Mouse (Mus musculus) retina, embryonic 14.5 days (tissue): ENCODE results near the gene Gm21974.
A peak's percentile ranks its signal among the peaks of the same experiment; 100 is the strongest.
"Not testable (repeated sequence)": the region's sequence is repeated elsewhere in the genome, so short reads cannot be mapped to it uniquely, and the experiment has no call there.

Experiments used
- DNase-seq: peaks from one replicate; pipeline ENCODE4 v3.0.0-alpha.2; 2015; ENCODE audit warnings: low spot score

The Gm21974 gene

DNA sequence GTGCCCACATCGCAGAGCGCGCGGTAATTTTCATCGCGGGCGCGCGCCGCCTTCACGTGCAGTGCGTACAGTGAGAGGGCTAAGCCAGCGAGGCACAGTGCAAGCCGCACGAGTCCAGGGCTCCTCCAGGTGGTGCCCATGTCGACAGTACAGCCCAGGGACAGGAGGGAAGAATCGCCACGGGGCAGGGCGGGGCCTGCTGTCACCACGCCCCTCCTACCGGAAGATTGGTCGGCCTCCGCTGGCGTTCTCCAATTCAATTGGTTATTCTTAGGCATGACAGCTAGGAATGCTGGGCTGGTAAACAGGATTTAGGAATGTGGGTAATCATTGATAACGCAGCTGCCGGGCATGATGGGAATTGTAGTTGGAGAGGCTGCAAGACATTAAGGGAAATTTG, at the start of gene Gm21974, which contains the start of gene Vkorc1:
Gene Gm21974, minus strand, starts transcription at position 13 of the 400 bp plus-strand sequence.
Gene Vkorc1, minus strand, starts transcription at position 176 of the 400 bp plus-strand sequence.
- peak; percentile 97 for DNase-seq

DNA sequence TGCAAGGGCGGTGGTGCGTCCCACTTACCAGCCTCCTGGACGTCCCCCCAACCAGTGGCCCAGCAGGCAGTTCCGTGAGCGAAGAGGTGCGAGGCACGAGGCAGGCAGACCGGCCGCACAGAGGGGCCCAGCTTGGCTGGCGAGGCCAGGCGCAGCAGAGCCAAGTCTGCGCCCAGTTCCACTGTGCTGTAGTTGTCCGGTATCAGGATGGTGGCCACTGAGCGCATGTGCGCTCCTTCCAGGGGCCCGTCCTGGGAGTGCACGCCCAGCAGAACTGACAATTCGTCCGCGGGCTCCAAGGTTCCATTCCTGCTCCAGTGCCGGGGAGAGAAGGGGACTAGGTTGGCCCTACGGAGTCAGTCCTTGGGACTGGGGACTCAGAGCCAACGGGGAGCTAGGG, 49.4 kb upstream of the Gm21974 start:
- DNase-seq: no peak

DNA sequence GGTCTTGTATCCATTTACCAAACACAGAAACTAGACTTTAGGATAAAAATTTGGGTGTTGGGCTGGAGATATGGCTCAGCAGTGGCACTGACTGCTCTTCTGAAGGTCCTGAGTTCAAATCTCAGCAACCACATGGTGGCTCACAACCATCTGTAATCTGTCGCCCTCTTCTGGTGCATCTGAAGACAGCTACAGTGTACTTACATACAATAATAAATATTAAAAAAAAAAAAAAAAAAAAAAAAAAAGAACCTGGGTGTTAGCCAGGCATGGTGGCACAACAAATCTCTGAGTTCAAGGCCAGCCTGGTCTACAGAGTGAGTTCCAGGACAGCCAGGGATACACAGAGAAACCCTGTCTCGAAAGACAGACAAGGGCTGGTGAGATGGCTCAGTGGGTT, 46.8 kb upstream of the Gm21974 start:
- DNase-seq: not testable (repeated sequence)

- DNase-seq: no peak
Measured at GRCm38 (mm10) chr7:127936216-127936884, 41.1 kb upstream of the Gm21974 start.

GRCm38 (mm10) chr7:127935748-127936159, 40.5 kb upstream of the Gm21974 start:
- DNase-seq: no peak

DNA sequence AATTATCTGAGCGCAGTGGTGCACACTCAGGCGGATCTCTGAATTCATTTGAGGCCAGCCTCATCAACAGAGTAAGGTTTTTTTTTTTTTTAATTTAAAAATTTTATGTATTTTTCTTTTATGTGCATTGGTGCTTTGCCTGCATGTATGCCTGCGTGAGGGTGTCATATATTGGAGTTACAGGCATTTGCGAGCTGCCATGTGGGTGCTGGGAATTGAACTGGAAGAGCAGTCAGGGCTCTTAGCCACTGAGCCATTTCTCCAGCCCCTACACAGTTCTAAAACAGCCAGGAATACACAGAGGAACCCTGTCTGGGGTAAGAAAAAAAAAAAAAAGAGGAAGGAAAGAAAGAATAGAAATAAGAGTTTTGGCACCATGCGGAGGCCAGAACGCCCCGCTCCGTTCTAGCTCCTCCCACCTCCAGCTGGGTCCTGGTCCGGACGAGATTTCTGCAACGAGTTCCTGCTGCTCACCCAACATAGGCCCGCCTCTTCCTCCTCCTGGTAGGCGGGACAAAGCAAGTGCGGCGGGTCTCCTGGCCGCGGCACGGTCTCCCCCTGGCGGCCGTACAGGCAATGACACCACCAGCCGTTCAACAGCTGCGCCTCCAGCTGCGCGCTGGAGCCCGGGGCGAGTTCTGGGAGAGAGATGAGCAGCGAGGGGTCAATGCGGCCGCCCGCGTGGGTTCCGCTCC, 39.9 kb upstream of the Gm21974 start:
- DNase-seq: peak; percentile 96

- DNase-seq: no peak
Measured at GRCm38 (mm10) chr7:127934075-127934474, 38.8 kb upstream of the Gm21974 start.

DNA sequence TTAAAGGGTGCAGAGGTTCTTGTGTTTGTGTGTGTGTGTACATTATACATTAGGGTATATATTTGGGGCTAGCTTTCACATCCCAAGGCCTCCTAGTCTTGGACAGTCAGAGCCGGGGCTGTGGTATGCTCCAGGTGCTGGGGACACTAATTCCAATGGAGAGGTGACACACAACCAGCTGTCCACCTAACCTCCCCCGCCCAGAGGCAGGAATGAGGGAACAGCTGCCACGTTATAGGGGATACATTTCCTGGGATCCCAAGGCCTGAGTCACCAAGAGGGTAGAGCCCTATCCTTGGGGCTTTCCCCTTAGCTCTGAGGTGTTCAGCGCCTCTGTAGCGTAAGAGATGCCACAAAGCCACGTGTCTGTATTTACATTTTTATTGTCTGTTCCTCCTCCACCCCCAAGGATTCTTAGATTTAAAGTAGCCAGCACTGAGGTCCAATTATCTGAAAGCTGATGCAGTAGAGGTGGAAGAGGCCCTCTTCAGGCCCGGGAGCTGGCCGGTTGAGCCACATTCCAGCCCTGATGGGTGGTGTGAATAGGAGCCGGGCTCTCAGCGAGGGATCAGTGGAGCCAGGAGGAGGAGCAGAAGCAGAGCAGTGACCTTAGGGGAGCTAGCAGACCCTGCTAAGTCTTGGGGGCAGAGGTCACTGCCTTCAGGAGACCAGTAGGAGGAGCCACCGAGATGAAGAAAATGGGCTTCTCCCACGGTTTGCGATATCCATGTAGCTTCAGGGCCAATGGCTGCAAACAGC, 37.2 kb upstream of the Gm21974 start:
- no peak for DNase-seq

DNA sequence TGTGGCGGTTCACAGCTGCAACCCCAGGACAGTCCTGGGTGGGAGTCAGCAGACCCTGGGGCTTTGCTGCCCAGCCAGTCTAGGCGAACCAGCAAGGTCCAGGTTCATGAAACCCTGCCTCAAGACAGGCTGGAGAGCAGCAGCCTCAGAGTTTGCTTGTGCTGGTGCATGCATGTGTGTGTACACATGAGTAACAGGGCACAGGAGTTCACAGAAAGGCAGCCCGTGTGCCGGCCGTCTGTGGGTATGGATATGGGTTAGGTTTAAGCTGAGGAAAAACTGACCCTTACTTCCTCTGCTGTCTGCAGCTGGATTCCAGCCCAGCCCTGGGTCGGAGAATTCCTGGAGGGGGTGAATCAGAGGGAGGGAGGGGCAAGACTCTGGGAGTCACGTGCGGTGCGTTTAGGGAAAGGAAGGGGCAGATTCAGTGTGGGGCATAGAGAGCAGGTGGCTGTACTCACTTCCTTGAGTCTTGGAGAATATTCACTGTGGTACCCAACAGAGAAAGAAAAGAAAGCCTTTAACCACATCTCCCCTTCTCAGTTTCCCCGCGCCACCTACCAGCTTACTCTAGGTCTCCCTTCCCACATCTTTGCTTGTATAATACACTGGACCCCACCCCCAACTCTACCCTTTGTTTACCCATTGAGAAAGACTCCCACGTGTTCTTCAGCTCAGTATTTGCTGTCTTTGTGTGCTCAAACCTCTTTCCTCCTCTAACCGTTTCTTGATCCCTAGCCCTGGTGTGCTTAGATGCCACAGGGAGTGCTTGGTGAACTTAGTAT, 36.3 kb upstream of the Gm21974 start:
- DNase-seq: no peak

DNA sequence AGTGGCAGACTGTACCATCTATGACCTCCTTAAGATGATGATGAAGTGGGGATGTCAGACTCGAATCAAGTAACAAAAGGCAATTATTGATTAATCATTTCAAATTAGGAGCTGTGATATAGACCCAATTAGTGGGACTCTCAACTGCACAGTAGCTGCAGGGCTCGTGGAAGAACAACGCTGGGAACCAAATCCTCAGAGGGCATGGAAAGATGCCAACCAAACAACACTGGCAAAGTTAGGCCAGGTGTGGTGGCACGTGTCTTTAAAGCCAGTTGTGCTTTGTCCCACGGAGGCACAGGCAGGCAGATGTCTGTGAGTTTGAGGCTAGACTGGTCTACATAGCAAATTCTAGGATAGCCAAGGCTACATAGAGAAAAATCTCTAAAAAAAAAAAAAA, 35.4 kb upstream of the Gm21974 start:
- no peak for DNase-seq

- DNase-seq: no peak
Measured at GRCm38 (mm10) chr7:127929923-127930322, 34.7 kb upstream of the Gm21974 start, which contains the start of gene Prss8. Gene Prss8, minus strand, starts transcription at chr7:127930104.

DNA sequence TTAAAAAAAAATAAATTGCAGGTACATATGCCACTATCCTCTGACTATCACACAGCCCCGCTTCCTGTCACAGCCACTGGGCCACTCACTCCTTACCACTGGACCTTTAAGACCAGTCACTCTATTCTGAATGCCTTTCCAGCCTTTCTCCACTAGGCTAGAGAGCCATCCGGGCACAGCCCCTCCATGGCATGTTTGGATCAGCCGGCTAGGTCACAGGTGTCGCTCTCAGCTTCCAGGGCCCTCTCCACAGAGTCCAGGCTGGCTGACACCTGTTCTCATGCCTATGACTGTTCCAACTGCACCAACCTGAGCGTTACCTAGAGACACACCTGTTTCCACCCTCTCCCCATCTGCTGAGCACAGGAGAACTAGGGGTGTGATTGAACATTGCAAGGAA, 33.3 kb upstream of the Gm21974 start:
- no peak for DNase-seq

DNA sequence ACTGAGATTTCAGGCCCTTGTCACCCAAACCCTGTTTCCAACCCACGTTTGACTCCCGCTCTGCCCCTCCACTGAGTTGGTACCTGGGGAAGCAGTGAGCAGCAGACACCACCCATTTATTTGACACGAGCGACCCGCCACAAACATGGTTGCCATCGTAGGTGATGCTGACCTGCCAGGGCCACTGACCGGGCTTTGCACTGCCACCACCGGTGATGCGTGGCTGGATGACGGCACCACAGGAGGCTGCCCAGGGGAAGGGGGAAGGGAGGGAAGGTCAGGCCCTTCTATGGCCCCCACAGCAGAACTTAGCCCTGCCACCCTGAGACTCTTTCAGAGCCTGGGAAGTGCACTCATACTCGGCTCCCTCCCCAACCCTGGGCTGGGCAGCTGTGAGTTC, 32.5 kb upstream of the Gm21974 start:
- DNase-seq: no peak

DNA sequence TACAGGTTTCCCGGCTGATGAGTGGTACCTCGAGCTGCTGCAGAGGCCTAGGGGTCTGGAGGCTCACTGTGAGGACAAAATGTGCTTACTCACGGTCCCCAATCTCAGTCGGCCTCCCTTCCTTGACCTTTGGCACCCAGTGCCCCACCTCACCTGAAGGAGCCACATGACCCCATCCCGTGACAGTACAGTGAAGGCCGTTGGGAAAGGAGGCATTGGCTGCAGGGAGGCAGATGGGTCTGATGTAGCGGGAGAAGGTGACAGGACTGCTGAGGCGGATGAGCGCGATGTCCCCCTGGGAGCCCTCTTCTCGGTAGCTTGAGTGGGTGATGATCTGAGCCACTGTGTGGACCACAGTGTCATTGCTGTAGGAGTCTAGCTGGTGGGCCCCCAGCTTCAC, 31.6 kb upstream of the Gm21974 start:
- DNase-seq: no peak

GRCm38 (mm10) chr7:127926066-127926465, 30.8 kb upstream of the Gm21974 start:
- DNase-seq: no peak

DNA sequence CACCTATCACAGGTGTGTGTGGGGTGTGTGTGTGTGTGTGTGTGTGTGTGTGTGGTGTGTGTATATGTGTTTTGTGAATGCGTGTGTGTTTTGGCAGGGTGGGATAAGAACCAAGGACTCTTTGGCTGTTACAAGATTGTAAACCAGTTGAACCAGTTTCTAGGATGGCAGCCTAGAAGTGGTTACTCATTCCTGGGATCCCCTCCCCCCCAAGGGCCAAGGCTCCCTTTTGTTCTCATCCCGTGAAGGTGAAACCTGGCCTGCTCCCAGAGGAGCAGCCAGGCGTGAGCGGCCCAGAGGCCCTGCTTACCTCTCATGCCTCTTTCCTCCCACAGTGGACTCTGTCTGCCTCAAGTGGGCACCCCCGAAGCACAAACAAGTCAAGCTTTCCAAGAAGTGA, 30.0 kb upstream of the Gm21974 start:
- no peak for DNase-seq

GRCm38 (mm10) chr7:127923714-127924113, 28.5 kb upstream of the Gm21974 start:
- no peak for DNase-seq

DNA sequence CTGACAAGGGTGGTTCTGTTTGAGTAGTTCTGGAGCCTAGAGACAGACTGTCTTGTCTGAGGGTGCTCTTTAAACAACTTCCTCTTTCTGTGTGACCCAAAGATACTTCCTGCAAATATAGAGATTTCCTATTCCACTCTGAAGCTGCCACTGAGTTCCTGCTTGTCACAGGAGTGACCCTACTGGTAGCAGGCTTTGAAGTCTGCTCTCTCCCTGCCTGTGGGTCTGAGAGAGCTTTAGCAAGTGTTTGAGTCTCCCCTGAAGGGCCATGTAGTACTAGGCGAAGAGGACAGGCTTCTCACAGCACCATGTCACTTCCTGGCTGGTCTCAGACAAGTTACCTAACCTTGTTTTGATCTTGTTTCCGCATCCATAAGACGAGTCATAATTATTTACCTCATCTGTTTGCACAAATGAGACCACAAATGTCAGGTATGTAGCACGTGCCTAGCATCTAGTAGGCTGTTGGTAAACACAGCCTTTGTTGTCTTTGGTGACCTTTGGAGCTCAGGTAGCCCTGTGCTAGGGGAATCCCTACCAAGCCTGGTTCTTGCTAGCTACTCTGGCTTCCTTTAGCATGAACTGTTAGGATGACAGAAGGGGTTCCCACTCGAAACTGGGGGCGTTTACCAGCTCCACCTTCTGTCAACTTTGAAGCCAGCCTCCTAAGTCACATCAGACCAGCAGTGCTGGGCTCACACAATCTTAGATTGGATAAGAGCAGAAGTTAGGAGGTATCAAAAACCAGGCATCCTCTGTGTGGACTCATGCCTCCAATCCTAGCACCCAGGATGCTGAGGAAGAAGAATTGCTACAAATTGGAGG, 27.4 kb upstream of the Gm21974 start:
- DNase-seq: no peak

- DNase-seq: peak; percentile 51
Measured at GRCm38 (mm10) chr7:127921516-127921915, 26.3 kb upstream of the Gm21974 start.

DNA sequence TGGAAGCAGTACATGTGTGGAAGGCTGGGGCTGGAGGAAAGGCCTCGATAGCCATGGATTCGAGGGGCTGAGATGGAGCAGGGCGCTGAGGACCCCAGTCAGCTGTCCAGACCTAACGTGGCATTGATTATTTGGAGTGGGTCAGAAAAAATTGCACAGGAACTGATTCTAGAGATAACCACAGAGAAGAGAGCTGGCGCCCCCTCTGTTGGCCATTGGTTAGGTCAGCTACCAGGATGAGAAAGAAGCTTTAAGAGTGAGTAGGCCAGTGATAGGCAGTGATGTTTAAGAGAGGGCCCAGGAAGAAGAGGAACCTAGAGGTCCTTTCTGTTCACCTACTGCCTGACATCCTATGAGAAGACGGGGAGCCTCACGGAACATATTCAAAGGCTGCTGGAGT, 24.0 kb upstream of the Gm21974 start:
- peak; percentile 53 for DNase-seq

DNA sequence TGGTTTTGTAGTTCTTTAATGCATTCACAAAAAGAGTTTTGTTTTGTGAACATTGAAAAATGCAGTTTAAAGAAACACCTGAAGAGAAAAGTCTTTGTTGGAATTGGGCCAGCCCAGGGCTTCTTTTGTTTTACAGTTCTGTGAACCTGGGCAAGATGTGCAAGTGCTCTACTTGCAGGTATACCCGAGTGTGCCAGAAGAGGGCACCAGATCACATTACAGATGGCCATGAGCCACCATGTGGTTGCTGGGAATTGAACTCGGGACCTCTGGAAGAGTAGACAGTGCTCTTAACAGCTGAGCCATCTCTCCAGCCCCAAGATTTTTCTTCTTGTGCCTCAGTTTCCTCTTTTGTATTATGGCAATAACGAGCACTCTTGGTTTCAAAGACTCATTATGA, 22.9 kb upstream of the Gm21974 start:
- peak; percentile 47 for DNase-seq
